Mouse (Mus musculus): ENCODE results near the gene Lzts3. TPM values are rescaled to one million over a fixed set of nuclear protein-coding genes. Genes with fewer than 3 reads are reported as not detected.

Lzts3 gene
- 3.4 TPM for polyA plus RNA-seq (2014; fragmentation: Illumina TruSeq; extraction: RNeasy Lipid Tissue Mini Kit (QIAGEN cat#74804); ENCODE audit: low read depth, low replicate concordance)

GRCm38 (mm10) chr2:130642684-130643369 lies at the start of gene Lzts3:
Lzts3 (minus strand) TSS chr2:130642803.

GRCm38 (mm10) chr2:130667559-130667958 lies 25.0 kb upstream of the Lzts3 start, which contains the start of gene Itpa:
Itpa (plus strand) TSS chr2:130667610.

GRCm38 (mm10) chr2:130664102-130664701 lies 21.6 kb upstream of the Lzts3 start, which contains the start of gene Ddrgk1:
Ddrgk1 (minus strand) TSS chr2:130664659.

GRCm38 (mm10) chr2:130629839-130630203 lies 12.8 kb downstream of the Lzts3 start, which contains the start of the genes Fastkd5 and Ubox5:
Fastkd5 (minus strand) TSS chr2:130630027.
Ubox5 (minus strand) TSS chr2:130630038.

Other genes starting within 250 kb of the Lzts3 start
- gene Cpxm1, start 245.2 kb downstream of the Lzts3 start, polyA plus RNA-seq (2014; fragmentation: Illumina TruSeq; extraction: RNeasy Lipid Tissue Mini Kit (QIAGEN cat#74804); ENCODE audit: low read depth, low replicate concordance), result not detected
- gene Gm28372, start 237.6 kb downstream of the Lzts3 start, polyA plus RNA-seq (2014; fragmentation: Illumina TruSeq; extraction: RNeasy Lipid Tissue Mini Kit (QIAGEN cat#74804); ENCODE audit: low read depth, low replicate concordance), result not detected
- gene 1700020A23Rik, start 237.5 kb downstream of the Lzts3 start, polyA plus RNA-seq (2014; fragmentation: Illumina TruSeq; extraction: RNeasy Lipid Tissue Mini Kit (QIAGEN cat#74804); ENCODE audit: low read depth, low replicate concordance), result not detected
- not detected for gene Tmem239, start 236.3 kb downstream of the Lzts3 start, polyA plus RNA-seq (2014; fragmentation: Illumina TruSeq; extraction: RNeasy Lipid Tissue Mini Kit (QIAGEN cat#74804); ENCODE audit: low read depth, low replicate concordance)
- 15.7 TPM for gene Vps16, start 218.5 kb downstream of the Lzts3 start, polyA plus RNA-seq (2014; fragmentation: Illumina TruSeq; extraction: RNeasy Lipid Tissue Mini Kit (QIAGEN cat#74804); ENCODE audit: low read depth, low replicate concordance)
- gene Pced1a, start 218.1 kb downstream of the Lzts3 start, polyA plus RNA-seq (2014; fragmentation: Illumina TruSeq; extraction: RNeasy Lipid Tissue Mini Kit (QIAGEN cat#74804); ENCODE audit: low read depth, low replicate concordance), result 5.1 TPM
- 41.6 TPM for gene Ptpra, start 192.5 kb downstream of the Lzts3 start, polyA plus RNA-seq (2014; fragmentation: Illumina TruSeq; extraction: RNeasy Lipid Tissue Mini Kit (QIAGEN cat#74804); ENCODE audit: low read depth, low replicate concordance)
- 2.6 TPM for gene Mrps26, start 79.1 kb downstream of the Lzts3 start, polyA plus RNA-seq (2014; fragmentation: Illumina TruSeq; extraction: RNeasy Lipid Tissue Mini Kit (QIAGEN cat#74804); ENCODE audit: low read depth, low replicate concordance)
- gene Oxt, start 66.6 kb downstream of the Lzts3 start, polyA plus RNA-seq (2014; fragmentation: Illumina TruSeq; extraction: RNeasy Lipid Tissue Mini Kit (QIAGEN cat#74804); ENCODE audit: low read depth, low replicate concordance), result not detected
- gene Avp, start 60.2 kb downstream of the Lzts3 start, polyA plus RNA-seq (2014; fragmentation: Illumina TruSeq; extraction: RNeasy Lipid Tissue Mini Kit (QIAGEN cat#74804); ENCODE audit: low read depth, low replicate concordance), result not detected
- gene Fastkd5, start 12.8 kb downstream of the Lzts3 start, polyA plus RNA-seq (2014; fragmentation: Illumina TruSeq; extraction: RNeasy Lipid Tissue Mini Kit (QIAGEN cat#74804); ENCODE audit: low read depth, low replicate concordance), result 16.1 TPM
- 2.9 TPM for gene Ubox5, start 12.8 kb downstream of the Lzts3 start, polyA plus RNA-seq (2014; fragmentation: Illumina TruSeq; extraction: RNeasy Lipid Tissue Mini Kit (QIAGEN cat#74804); ENCODE audit: low read depth, low replicate concordance)
- 18.8 TPM for gene Ddrgk1, start 21.9 kb upstream of the Lzts3 start, polyA plus RNA-seq (2014; fragmentation: Illumina TruSeq; extraction: RNeasy Lipid Tissue Mini Kit (QIAGEN cat#74804); ENCODE audit: low read depth, low replicate concordance)
- gene Itpa, start 24.8 kb upstream of the Lzts3 start, polyA plus RNA-seq (2014; fragmentation: Illumina TruSeq; extraction: RNeasy Lipid Tissue Mini Kit (QIAGEN cat#74804); ENCODE audit: low read depth, low replicate concordance), result 20.9 TPM
- gene Slc4a11, start 54.7 kb upstream of the Lzts3 start, polyA plus RNA-seq (2014; fragmentation: Illumina TruSeq; extraction: RNeasy Lipid Tissue Mini Kit (QIAGEN cat#74804); ENCODE audit: low read depth, low replicate concordance), result not detected

All from liver, adult 10 weeks (tissue).